Mouse (Mus musculus) forebrain, embryonic 14.5 days (tissue): ENCODE data around the gene Zg16. TPM values are rescaled to one million over a fixed set of nuclear protein-coding genes. Genes with fewer than 3 reads are reported as not detected.
A peak's percentile ranks its signal among the peaks of the same experiment; 100 is the strongest.

Experiments
- ATAC-seq: fragments of 200-750 bp; cut with Nextera tagmentation; 2 replicates; pipeline ENCODE4 v1.8.0; 2017; ENCODE audit warnings: mild to moderate bottlenecking, moderate library complexity
- DNase-seq: peaks from one replicate; pipeline ENCODE4 v3.0.0-alpha.2; 2015; ENCODE audit warnings: low spot score
- H3K27ac ChIP-seq: fragments of 300-500 bp; sonication (generic); 2 replicates; pipeline ENCODE4 v1.5.1; 2014; ENCODE audit warnings: low read depth, mild to moderate bottlenecking, control low read depth, low read length, moderate library complexity
- H3K27me3 ChIP-seq: fragments of 300-500 bp; sonication (generic); replicated peaks from 2 replicates; pipeline ENCODE4 v1.6.1; 2014; ENCODE audit warnings: low read length, control low read depth, mixed read lengths; ENCODE audit not compliant: control insufficient read depth, insufficient read depth
- H3K36me3 ChIP-seq: fragments of 300-500 bp; sonication (generic); 2 replicates; pipeline ENCODE4 v1.6.1; 2014; ENCODE audit warnings: low read length, control low read depth; ENCODE audit not compliant: control insufficient read depth, insufficient read depth
- H3K4me1 ChIP-seq: fragments of 300-500 bp; sonication (generic); 2 replicates; pipeline ENCODE4 v1.6.1; 2014; ENCODE audit warnings: antibody characterized with exemption, low read length, control low read depth; ENCODE audit not compliant: control insufficient read depth, insufficient read depth
- H3K4me2 ChIP-seq: fragments of 300-500 bp; sonication (generic); 2 replicates; pipeline ENCODE4 v1.6.1; 2014; ENCODE audit warnings: mild to moderate bottlenecking, control low read depth, low read length
- H3K4me3 ChIP-seq: fragments of 300-500 bp; sonication (generic); 2 replicates; pipeline ENCODE4 v1.5.1; 2014; ENCODE audit warnings: low read depth, low read length, control low read depth
- H3K9ac ChIP-seq: fragments of 300-500 bp; sonication (generic); 2 replicates; pipeline ENCODE4 v1.6.1; 2014; ENCODE audit warnings: mild to moderate bottlenecking, low read length, control low read depth, moderate library complexity
- H3K9me3 ChIP-seq: fragments of 300-500 bp; sonication (generic); replicated peaks from 2 replicates; pipeline ENCODE4 v1.6.1; 2016; ENCODE audit warnings: low read length, control low read depth, mixed read lengths; ENCODE audit not compliant: control insufficient read depth
- WGBS: fragments of 180-500 bp; shearing (Covaris S2); extraction: QIAGEN DNeasy Blood & Tissue Kit; methylation state at CpG from one replicate; pipeline ENCODE4 v1.1.7; 2014; 5-methylcytosine and 5-hydroxymethylcytosine counted together
- polyA plus RNA-seq: library from polyadenylated mRNA; unstranded; fragments of >200 nt; fragmentation: Nextera tagmentation; extraction: Ambion mirVana; gene quantifications from 2 replicates; pipeline ENCODE4 v1.2.1, GENCODE M21; 2014

Zg16 gene
- polyA plus RNA-seq, 1 experiment from 2014 or later, result not detected

- no peak for DNase-seq
- no peak for ATAC-seq
- 24% methylated on average over 5 of the region's 5 CpGs for WGBS
These were observed 66.6 kb downstream of the Zg16 start for GRCm38 (mm10) chr7:127020491-127020890.

GRCm38 (mm10) chr7:127020031-127020430, 67.1 kb downstream of the Zg16 start:
- no peak for DNase-seq
- no peak for ATAC-seq
- H3K27me3 ChIP-seq, result no peaks in the 10 kb centered on the region

More at GRCm38 (mm10) chr7:127020491-127020890, 66.6 kb downstream of the Zg16 start:
- H3K9ac ChIP-seq, result peak overlapping the region; percentile 85
- no peaks in the 10 kb centered on the region for H3K9me3 ChIP-seq
- no peaks in the 10 kb centered on the region for H3K27me3 ChIP-seq
- peaks cover 47% of the 10 kb centered on the region for H3K4me1 ChIP-seq
- peak overlapping the region; percentile 50 for H3K4me3 ChIP-seq
- peak overlapping the region; percentile 64 for H3K4me2 ChIP-seq
- peaks cover 39% of the 10 kb centered on the region for H3K36me3 ChIP-seq
- peak overlapping the region; percentile 85 for H3K27ac ChIP-seq

GRCm38 (mm10) chr7:127019306-127019960, 67.7 kb downstream of the Zg16 start:
- Histone ChIP-seq H3K36me3 (peaks cover 45% of the 10 kb centered on the region), H3K27me3 (no peaks in the 10 kb centered on the region), H3K9me3 (no peaks in the 10 kb centered on the region), H3K27ac (no peak overlapping the region), H3K4me2 (peak overlapping the region; percentile 64), H3K4me1 (peaks cover 48% of the 10 kb centered on the region), H3K4me3 (no peak overlapping the region), H3K9ac (peak overlapping the region; percentile 85; the same call in 1 of the 2 replicates)
- DNase-seq (no peak), ATAC-seq (no peak)
- WGBS, result 85% methylated on average over 14 of the region's 14 CpGs

More at GRCm38 (mm10) chr7:127020031-127020430, 67.1 kb downstream of the Zg16 start:
- Histone ChIP-seq H3K9ac (peak overlapping the region; percentile 85), H3K4me1 (peaks cover 50% of the 10 kb centered on the region), H3K36me3 (peaks cover 44% of the 10 kb centered on the region), H3K4me2 (peak overlapping the region; percentile 64), H3K4me3 (peak overlapping the region; percentile 50), H3K9me3 (no peaks in the 10 kb centered on the region), H3K27ac (0 out of 2 replicates have a peak overlapping the region, but pooled peaks have one; percentile 85)
- 52% methylated on average over 3 of the region's 3 CpGs for WGBS

DNA sequence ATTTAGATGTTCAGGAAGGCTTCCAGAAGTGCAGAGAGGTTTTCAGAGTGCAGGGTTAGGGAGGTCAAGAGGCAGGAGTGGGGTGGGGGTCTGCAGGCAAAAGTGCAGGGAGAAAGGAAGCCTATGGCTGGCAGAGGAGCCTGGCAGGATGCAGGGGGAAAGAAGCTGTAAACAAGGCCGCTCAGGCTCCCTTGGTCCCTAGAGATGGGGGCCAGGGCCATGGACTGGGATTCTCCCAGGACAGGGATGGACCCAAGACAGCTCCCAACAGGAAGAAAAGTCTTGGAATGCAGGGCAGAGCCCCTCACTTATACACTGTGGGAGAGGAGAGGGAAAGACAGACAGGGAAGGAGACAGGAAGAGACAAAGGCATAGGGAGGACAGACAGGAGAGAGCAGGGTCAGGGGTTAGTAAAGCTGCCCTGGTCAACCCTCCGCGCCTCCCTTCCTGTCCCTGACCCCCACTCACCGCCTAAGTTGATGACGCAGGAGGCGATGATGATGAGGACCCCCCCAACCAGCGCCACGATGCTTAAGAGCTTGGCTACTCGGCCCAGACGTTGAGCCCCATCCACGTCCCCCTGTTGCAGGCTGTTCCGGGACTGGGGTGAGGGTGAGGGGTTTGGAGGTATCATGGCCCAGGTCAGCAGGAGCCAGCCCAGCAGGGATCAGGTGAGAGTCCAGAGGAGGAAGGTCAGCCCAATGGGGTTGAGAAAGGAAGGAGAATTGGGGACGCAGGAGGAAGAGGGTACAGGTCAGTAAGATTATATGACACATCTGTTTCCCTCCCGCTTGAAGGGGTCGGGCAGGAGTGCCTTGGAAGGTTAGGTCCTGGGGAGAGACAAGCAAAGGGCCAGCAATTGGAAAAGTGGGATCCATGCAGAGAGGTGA, 68.5 kb downstream of the Zg16 start:
- Histone ChIP-seq H3K4me1 (peaks cover 44% of the 10 kb centered on the region), H3K36me3 (peaks cover 45% of the 10 kb centered on the region), H3K27ac (peak overlapping the region; percentile 75), H3K4me2 (peak overlapping the region; percentile 96; the same call in 1 of the 2 replicates), H3K27me3 (no peaks in the 10 kb centered on the region), H3K9ac (peak overlapping the region; percentile 22; the same call in 1 of the 2 replicates), H3K9me3 (no peaks in the 10 kb centered on the region), H3K4me3 (no peak overlapping the region; the same call in 1 of the 2 replicates)
- ATAC-seq (no peak), DNase-seq (no peak)
- WGBS, result 90% methylated on average over 15 of the region's 15 CpGs

DNA sequence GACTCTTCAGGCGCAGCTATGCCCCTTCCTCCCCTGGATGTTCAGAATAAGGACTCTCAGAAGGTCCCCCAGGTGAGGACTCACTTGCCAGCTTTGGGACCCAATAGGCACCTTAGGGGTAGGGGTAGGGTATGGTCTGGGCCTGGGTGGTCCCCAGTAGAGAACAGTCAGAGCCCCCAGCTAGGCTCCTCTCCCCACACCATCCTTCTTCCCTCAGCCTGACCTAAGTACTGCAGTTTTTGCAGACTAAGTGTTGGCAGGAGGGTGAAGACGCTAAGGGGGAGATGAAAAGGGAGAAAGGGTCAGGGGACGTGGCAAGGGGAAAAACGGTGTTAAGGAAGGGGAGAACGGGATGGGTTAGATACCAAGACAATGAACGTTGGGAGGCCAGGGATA, 69.2 kb downstream of the Zg16 start:
- no peaks in the 10 kb centered on the region for H3K9me3 ChIP-seq
- no peak for DNase-seq
- peaks cover 45% of the 10 kb centered on the region for H3K36me3 ChIP-seq
- H3K4me2 ChIP-seq, result peak overlapping the region; percentile 96
- peak overlapping the region; percentile 22 for H3K9ac ChIP-seq
- WGBS, result 62% methylated on average over 6 of the region's 6 CpGs
- H3K27me3 ChIP-seq, result no peaks in the 10 kb centered on the region
- ATAC-seq, result no peak
- no peak overlapping the region; the same call in 1 of the 2 replicates for H3K4me3 ChIP-seq
- peak overlapping the region; percentile 75 for H3K27ac ChIP-seq
- H3K4me1 ChIP-seq, result peaks cover 37% of the 10 kb centered on the region

GRCm38 (mm10) chr7:127016971-127017949, 69.9 kb downstream of the Zg16 start, which contains the start of gene Pagr1a:
TSS of gene Pagr1a (minus strand) at chr7:127017352.
- peaks cover 33% of the 10 kb centered on the region for H3K4me1 ChIP-seq
- H3K9me3 ChIP-seq, result no peaks in the 10 kb centered on the region

GRCm38 (mm10) chr7:127016486-127016938, 70.6 kb downstream of the Zg16 start:
- 1% methylated on average over 22 of the region's 22 CpGs for WGBS
- Histone ChIP-seq H3K4me2 (peak overlapping the region; percentile 96), H3K36me3 (peaks cover 38% of the 10 kb centered on the region), H3K4me1 (peaks cover 33% of the 10 kb centered on the region), H3K4me3 (peak overlapping the region; percentile 73), H3K27me3 (no peaks in the 10 kb centered on the region), H3K9ac (peak overlapping the region; percentile 88), H3K9me3 (no peaks in the 10 kb centered on the region), H3K27ac (peak overlapping the region; percentile 93)
- DNase-seq, result no peak
- peak; percentile 29 for ATAC-seq

More at GRCm38 (mm10) chr7:127016971-127017949, 69.9 kb downstream of the Zg16 start, which contains the start of gene Pagr1a:
- H3K4me3 ChIP-seq, result peak within 1 kb of the TSS; percentile 73
- H3K4me2 ChIP-seq, result peak within 1 kb of the TSS; percentile 96
- DNase-seq (peak; percentile 100), ATAC-seq (peak; percentile 85)
- H3K27me3 ChIP-seq, result no peaks in the 10 kb centered on the region
- WGBS, result 1% methylated on average over 39 of the region's 39 CpGs
- H3K27ac ChIP-seq, result peak within 1 kb of the TSS; percentile 93
- peaks cover 45% of the 10 kb centered on the region for H3K36me3 ChIP-seq
- H3K9ac ChIP-seq, result peak within 1 kb of the TSS; percentile 88

GRCm38 (mm10) chr7:127016481-127016485, 70.8 kb downstream of the Zg16 start, which contains the start of gene Pagr1b:
TSS of gene Pagr1b (minus strand) at chr7:127016484.
- H3K9ac ChIP-seq, result peak within 1 kb of the TSS; percentile 88
- no peak for DNase-seq
- peaks cover 31% of the 10 kb centered on the region for H3K4me1 ChIP-seq
- ATAC-seq, result no peak
- peak within 1 kb of the TSS; percentile 96 for H3K4me2 ChIP-seq
- H3K36me3 ChIP-seq, result peaks cover 38% of the 10 kb centered on the region
- no peaks in the 10 kb centered on the region for H3K27me3 ChIP-seq
- H3K27ac ChIP-seq, result peak within 1 kb of the TSS; percentile 93
- H3K9me3 ChIP-seq, result no peaks in the 10 kb centered on the region
- peak within 1 kb of the TSS; percentile 73 for H3K4me3 ChIP-seq
